Mouse (Mus musculus): ENCODE measurements around the gene Slc26a9.

DNA sequence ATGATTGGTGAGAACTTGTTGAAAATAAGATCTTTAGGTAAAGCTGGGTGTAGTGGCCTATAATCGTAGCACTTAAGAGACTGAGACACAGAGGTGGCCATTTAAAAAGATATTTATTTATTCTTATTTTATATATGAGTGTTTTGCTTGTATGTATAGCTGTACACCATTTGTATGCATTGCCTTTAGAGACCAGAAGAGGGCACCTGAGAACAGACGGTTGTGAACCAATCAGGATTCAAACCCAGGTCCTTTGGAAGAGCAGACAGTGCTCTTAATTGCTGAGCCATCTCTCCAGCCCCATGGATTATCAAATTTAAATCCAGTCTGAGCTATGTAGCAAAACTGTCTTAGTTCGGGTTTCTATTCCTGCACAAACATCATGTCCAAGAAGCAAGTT is 70.4 kb downstream of the Slc26a9 start:
- TF ChIP-seq CTCF (IDR thresholded peaks at IDR 0.05; ENCODE audit: insufficient read depth, low read length) (no peak), POLR2A (IDR thresholded peaks at IDR 0.05; ENCODE audit: borderline replicate concordance, extremely low read depth, low read depth, low read length) (no peak)
